Mouse (Mus musculus) embryonic facial prominence, embryonic 11.5 days (tissue): ENCODE measurements around the gene Tmem25. TPM values are rescaled to one million over a fixed set of nuclear protein-coding genes. Genes with fewer than 3 reads are reported as not detected.

Source experiments
- polyA plus RNA-seq: library from polyadenylated mRNA; unstranded; fragments of >200 nt; fragmentation: Nextera tagmentation; extraction: Ambion mirVana; gene quantifications from 2 replicates; pipeline ENCODE4 v1.2.1, GENCODE M21; 2014

Gene Tmem25
- polyA plus RNA-seq, 1 experiment from 2014 or later = 1.2 TPM

Other genes starting within 250 kb of the Tmem25 start
- gene Cxcr5, start 237.4 kb downstream of the Tmem25 start, polyA plus RNA-seq = 0.13 and 0.31 TPM in 2 replicates
- gene Ddx6, start 194.4 kb downstream of the Tmem25 start, polyA plus RNA-seq = 14.0 and 15.4 TPM in 2 replicates
- gene Treh, start 126.1 kb downstream of the Tmem25 start, polyA plus RNA-seq = not detected in 2 replicates
- 27.8 and 30.0 TPM in 2 replicates for gene Phldb1, start 64.1 kb downstream of the Tmem25 start, polyA plus RNA-seq
- gene Arcn1, start 31.5 kb downstream of the Tmem25 start, polyA plus RNA-seq = 208 and 223 TPM in 2 replicates
- gene Ift46, start 31.4 kb downstream of the Tmem25 start, polyA plus RNA-seq = 142 and 152 TPM in 2 replicates
- not detected in 2 replicates for gene Ttc36, start 3.8 kb upstream of the Tmem25 start, polyA plus RNA-seq
- gene Kmt2a, start 82.0 kb upstream of the Tmem25 start, polyA plus RNA-seq = 9.8 and 12.2 TPM in 2 replicates
- 572 and 583 TPM in 2 replicates for gene Atp5l, start 121.4 kb upstream of the Tmem25 start, polyA plus RNA-seq
- gene Ube4a, start 166.3 kb upstream of the Tmem25 start, polyA plus RNA-seq = 31.3 and 34.3 TPM in 2 replicates
- not detected in 2 replicates for gene Cd3g, start 181.1 kb upstream of the Tmem25 start, polyA plus RNA-seq
- not detected in 2 replicates for gene Cd3d, start 182.5 kb upstream of the Tmem25 start, polyA plus RNA-seq
- gene Cd3e, start 210.3 kb upstream of the Tmem25 start, polyA plus RNA-seq = not detected in 2 replicates
- gene Mpzl2, start 240.5 kb upstream of the Tmem25 start, polyA plus RNA-seq = 8.8 and 9.2 TPM in 2 replicates